Mouse (Mus musculus): Measurements from ENCODE around the gene G0s2.

DNA sequence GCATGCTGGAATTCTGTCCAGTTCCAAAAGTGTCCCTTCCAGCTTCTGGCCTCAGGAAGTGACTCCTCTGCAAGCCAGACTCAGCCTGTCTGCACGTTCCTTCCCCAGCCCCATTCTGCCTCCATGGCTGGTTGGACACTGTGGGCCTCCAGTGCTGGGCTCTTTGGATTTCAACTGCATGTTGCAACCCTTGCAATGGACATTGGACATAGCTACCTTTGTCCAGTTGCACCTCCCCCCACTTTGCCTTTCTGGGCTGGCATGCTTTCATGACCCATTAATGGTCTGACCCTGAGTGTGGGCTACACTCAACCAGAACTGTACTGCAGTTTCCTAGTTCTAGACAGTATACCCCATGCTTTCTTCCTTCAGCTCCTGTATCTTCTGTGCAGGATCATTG lies 38.6 kb upstream of the G0s2 start:
- TF ChIP-seq CTCF (IDR thresholded peaks at IDR 0.05; ENCODE audit: low read depth) = no peak
- TF ChIP-seq EP300 (IDR thresholded peaks at IDR 0.05; ENCODE audit: low read depth) = no peak

Measured in liver, embryonic 14.5 days (tissue).